9 mouse cellular contexts compared by ENCODE assay signal in the genomic region with DNA sequence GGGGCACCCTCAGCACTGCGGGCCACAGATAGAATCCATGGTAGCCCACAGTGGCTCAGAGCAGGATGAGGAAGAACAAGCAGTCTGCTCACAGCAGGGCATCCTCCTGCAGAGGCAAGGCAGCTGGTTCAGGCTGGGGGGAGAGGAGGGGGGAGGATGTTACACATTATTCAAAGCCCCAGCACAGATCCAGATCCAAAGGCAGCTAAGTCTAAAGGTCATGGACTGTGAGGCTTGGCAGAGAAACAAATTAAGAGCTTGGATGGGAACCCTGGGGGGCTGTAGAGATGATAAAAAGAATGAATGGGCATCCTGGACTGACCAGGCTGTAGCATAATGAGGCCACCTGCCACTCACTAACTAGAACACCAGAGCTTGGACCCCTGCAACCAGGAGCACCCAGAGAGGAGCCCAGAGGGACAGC. TPM values are rescaled to one million over a fixed set of nuclear protein-coding genes. Genes with fewer than 3 reads are reported as not detected.
DNase-seq lines count a peak whose midpoint lies in the region; ATAC-seq and TF ChIP-seq lines count a peak whose summit lies in the region.
"Had no signal": no experiment of that assay in that cellular context is flagged by ENCODE, and none has a peak within 500 bp of the region (broad histone marks: within the 10 kb centered on the region; RNA-seq: fewer than 3 reads in every experiment).

No protein-coding gene starts in this region.

- no peaks in the 10 kb centered on the region for H3K9me3 ChIP-seq in embryonic facial prominence, embryonic 10.5 days
- no peaks in the 10 kb centered on the region for H3K9me3 ChIP-seq in midbrain, embryonic 15.5 days

- peak overlapping the region; percentile 52; the same call in 1 of the 2 replicates for H3K27ac ChIP-seq in embryonic facial prominence, embryonic 10.5 days (replicated peaks)
- H3K27ac ChIP-seq in kidney, adult 2 months (ENCODE audit: insufficient read depth, low read depth, low read length), result peak overlapping the region; percentile 24; the same call in 1 of the 2 replicates
- peak overlapping the region; percentile 53; the same call in 1 of the 2 replicates for H3K27ac ChIP-seq in midbrain, embryonic 15.5 days

- H3K36me3 ChIP-seq in embryonic facial prominence, embryonic 10.5 days (replicated peaks), result no peaks in the 10 kb centered on the region
- H3K36me3 ChIP-seq in kidney, adult 2 months (ENCODE audit: control insufficient read depth, insufficient read depth, low read length), result no peaks in the 10 kb centered on the region
- no peaks in the 10 kb centered on the region for H3K36me3 ChIP-seq in midbrain, embryonic 15.5 days (replicated peaks)

- H3K27me3 ChIP-seq in embryonic facial prominence, embryonic 10.5 days (replicated peaks; ENCODE audit: low read depth, poor library complexity, severe bottlenecking), result no peaks in the 10 kb centered on the region; the same call in 1 of the 2 replicates
- no peaks in the 10 kb centered on the region for H3K27me3 ChIP-seq in kidney, adult 2 months (replicated peaks; ENCODE audit: control insufficient read depth, insufficient read depth, low read length)
- H3K27me3 ChIP-seq in midbrain, embryonic 15.5 days (replicated peaks), result no peaks in the 10 kb centered on the region

- H3K9ac ChIP-seq in midbrain, embryonic 15.5 days, result no peak overlapping the region

- no peak for TF ChIP-seq CTCF in kidney, adult 2 months (conservative IDR thresholded peaks at IDR 0.05; ENCODE audit: insufficient read depth, insufficient read length, low read depth, low read length)

- no peak overlapping the region for H3K4me3 ChIP-seq in embryonic facial prominence, embryonic 10.5 days
- H3K4me3 ChIP-seq in kidney, adult 2 months (ENCODE audit: insufficient read depth, low read depth, low read length), result no peak overlapping the region
- H3K4me3 ChIP-seq in midbrain, embryonic 15.5 days, result no peak overlapping the region

- WGBS in embryonic facial prominence, embryonic 10.5 days, result 61% methylated on average over 1 of the region's 1 CpGs
- WGBS in kidney, adult 2 months, result 31% methylated on average over 1 of the region's 1 CpGs
- 15% methylated on average over 1 of the region's 1 CpGs for WGBS in midbrain, embryonic 15.5 days

- no peak for TF ChIP-seq POLR2A in kidney, adult 2 months (IDR thresholded peaks at IDR 0.05; ENCODE audit: low read depth, low read length)

- H3K4me1 ChIP-seq in embryonic facial prominence, embryonic 10.5 days, result peaks cover 68% of the 10 kb centered on the region
- 0 out of 2 replicates have a peak, but pooled peaks cover 12% of the 10 kb centered on the region for H3K4me1 ChIP-seq in kidney, adult 2 months (ENCODE audit: control insufficient read depth, insufficient read depth, low read length)
- peaks cover 37% of the 10 kb centered on the region for H3K4me1 ChIP-seq in midbrain, embryonic 15.5 days

- no peak overlapping the region for H3K4me2 ChIP-seq in midbrain, embryonic 15.5 days

- peak; percentile 53 for ATAC-seq in midbrain, embryonic 15.5 days (replicated peaks)
- ATAC-seq: inflammation-experienced regulatory T-cells, adult 6 months had no signal

- peak; percentile 31 to 71 for DNase-seq in adrenal gland, adult (ENCODE audit: inconsistent age in 2 of 2, low spot score in 1 of 2)
- no peak for DNase-seq in adrenal gland, postnatal 25 days
- DNase-seq in embryonic facial prominence, embryonic 10.5 days (ENCODE audit: low spot score), result no peak
- peak; percentile 86 for DNase-seq in kidney, adult 2 months
- DNase-seq in spleen, adult 18-20 months, result no peak
- no peak for DNase-seq in spleen, postnatal 14 days (ENCODE audit: low spot score in 2 of 2)
- DNase-seq in lung, postnatal 14 days, result no peak

RNA-seq across cellular contexts. Expression of a gene that starts 28.7 kb away (rescaled TPM):
- 13.2 and 13.4 TPM in 2 replicates for total RNA-seq in adrenal gland, postnatal 25 days (2021)
- polyA plus RNA-seq in embryonic facial prominence, embryonic 10.5 days (2016; fragmentation: Nextera tagmentation; extraction: Ambion mirVana), result 7.0 and 8.7 TPM in 2 replicates
- 1.9 and 2.3 TPM in 2 replicates for polyA plus RNA-seq in kidney, adult 2 months (2012; rRNA removed)
- polyA plus RNA-seq in midbrain, embryonic 15.5 days (2015; fragmentation: Nextera tagmentation; extraction: Ambion mirVana), result 21.9 and 22.0 TPM in 2 replicates

Comparison
In these comparisons a context has a peak if more than half of its experiments do, and no peak if none do; other contexts are left out.
1. DNase-seq: peak in adrenal gland, adult (2 of 2) and kidney, adult 2 months (single experiment); none in adrenal gland, postnatal 25 days (single experiment), embryonic facial prominence, embryonic 10.5 days (single experiment), spleen, adult 18-20 months (0 of 2), spleen, postnatal 14 days (0 of 2) and lung, postnatal 14 days (single experiment).
2. Peak in every context shown above with its lines, with median percentiles within 50 percentile points of each other: H3K27ac ChIP-seq.